Mouse (Mus musculus): ENCODE data around the gene Gm10128. TPM values are rescaled to one million over a fixed set of nuclear protein-coding genes. Genes with fewer than 3 reads are reported as not detected.

The Gm10128 gene
- not detected in 2 replicates for polyA plus RNA-seq (2012; rRNA removed)

GRCm38 (mm10) chr14:7643872-7644271 lies at the start of gene Gm10128:
Gm10128 (minus strand) TSS chr14:7643972.

GRCm38 (mm10) chr14:7595492-7595891 lies 48.3 kb downstream of the Gm10128 start, which contains the start of gene Gm10338:
Gm10338 (minus strand) TSS chr14:7595592.

Other genes starting within 250 kb of the Gm10128 start
- gene Gm3755, start 193.1 kb downstream of the Gm10128 start, polyA plus RNA-seq (2012; rRNA removed) = not detected in 2 replicates
- 0.05 and 0.08 TPM in 2 replicates for gene Gm3752, start 160.2 kb downstream of the Gm10128 start, polyA plus RNA-seq (2012; rRNA removed)
- gene Gm3558, start 75.4 kb downstream of the Gm10128 start, polyA plus RNA-seq (2012; rRNA removed) = 0.01 TPM in 1 of 2 replicates, not detected in the other
- gene Gm10338, start 48.4 kb downstream of the Gm10128 start, polyA plus RNA-seq (2012; rRNA removed) = not detected in 2 replicates
- gene Gm26661, start 147.6 kb upstream of the Gm10128 start, polyA plus RNA-seq (2012; rRNA removed) = not detected in 2 replicates
- 4.3 and 5.1 TPM in 2 replicates for gene Flnb, start 174.0 kb upstream of the Gm10128 start, polyA plus RNA-seq (2012; rRNA removed)